Mouse (Mus musculus) stomach, embryonic 15.5 days (tissue): ENCODE data around the gene Rnase11. TPM values are rescaled to one million over a fixed set of nuclear protein-coding genes. Genes with fewer than 3 reads are reported as not detected.
"Not testable (repeated sequence)": the region's sequence is repeated elsewhere in the genome, so short reads cannot be mapped to it uniquely, and the experiment has no call there.

Experiments
- ATAC-seq: fragments of 200-750 bp; cut with Nextera tagmentation; 2 replicates; pipeline ENCODE4 v1.8.0; 2017; ENCODE audit warnings: low read depth, moderate number of reproducible peaks, moderate TSS enrichment; ENCODE audit not compliant: insufficient read depth, low FRiP score
- H3K27ac ChIP-seq: fragments of 300-500 bp; sonication (generic); 2 replicates; pipeline ENCODE4 v1.5.1; 2015; ENCODE audit warnings: mild to moderate bottlenecking, inconsistent platforms
- H3K27me3 ChIP-seq: fragments of 300-500 bp; sonication (generic); replicated peaks from 2 replicates; pipeline ENCODE4 v1.6.1; 2015; ENCODE audit warnings: inconsistent platforms
- H3K36me3 ChIP-seq: fragments of 300-500 bp; sonication (generic); 2 replicates; pipeline ENCODE4 v1.6.1; 2015; ENCODE audit warnings: inconsistent platforms
- H3K4me1 ChIP-seq: fragments of 300-500 bp; sonication (generic); 2 replicates; pipeline ENCODE4 v1.6.1; 2015; ENCODE audit warnings: inconsistent platforms
- H3K4me2 ChIP-seq: fragments of 300-500 bp; sonication (generic); 2 replicates; pipeline ENCODE4 v1.6.1; 2015; ENCODE audit warnings: mild to moderate bottlenecking, inconsistent platforms
- H3K4me3 ChIP-seq: fragments of 300-500 bp; sonication (generic); replicated peaks from 2 replicates; pipeline ENCODE4 v1.5.1; 2015; ENCODE audit warnings: inconsistent platforms
- H3K9ac ChIP-seq: fragments of 300-500 bp; sonication (generic); 2 replicates; pipeline ENCODE4 v1.6.1; 2015; ENCODE audit warnings: inconsistent platforms
- H3K9me3 ChIP-seq: fragments of 300-500 bp; sonication (generic); 2 replicates; pipeline ENCODE4 v1.6.1; 2016; ENCODE audit warnings: inconsistent platforms
- WGBS: fragments of 180-500 bp; shearing (Covaris S2); methylation state at CpG from one replicate; pipeline ENCODE4 v1.1.7; 2015; 5-methylcytosine and 5-hydroxymethylcytosine counted together
- polyA plus RNA-seq: library from polyadenylated mRNA; unstranded; fragments of >200 nt; fragmentation: Nextera tagmentation; extraction: Ambion mirVana; gene quantifications from 2 replicates; pipeline ENCODE4 v1.2.1, GENCODE M21; 2015

Rnase11 gene
- polyA plus RNA-seq = not detected in 2 replicates

GRCm38 (mm10) chr14:51050063-51050462 lies at the start of gene Rnase11:
Gene Rnase11 (minus strand): TSS chr14:51050163.
- no peak for ATAC-seq
- Histone ChIP-seq H3K27me3 (no peaks in the 10 kb centered on the region), H3K4me2 (no peak within 1 kb of the TSS), H3K4me3 (no peak within 1 kb of the TSS), H3K36me3 (no peaks in the 10 kb centered on the region), H3K4me1 (no peaks in the 10 kb centered on the region), H3K9ac (no peak within 1 kb of the TSS), H3K9me3 (no peaks in the 10 kb centered on the region), H3K27ac (no peak within 1 kb of the TSS)
- WGBS = 85% methylated on average over 2 of the region's 2 CpGs

- no peak overlapping the region for H3K4me3 ChIP-seq
- 95% methylated on average over 11 of the region's 11 CpGs for WGBS
- no peak overlapping the region for H3K4me2 ChIP-seq
- H3K9ac ChIP-seq = no peak overlapping the region
- no peak for ATAC-seq
- H3K4me1 ChIP-seq = no peaks in the 10 kb centered on the region
- H3K36me3 ChIP-seq = no peaks in the 10 kb centered on the region
- H3K9me3 ChIP-seq = no peaks in the 10 kb centered on the region
- no peaks in the 10 kb centered on the region for H3K27me3 ChIP-seq
- no peak overlapping the region for H3K27ac ChIP-seq
Measured at GRCm38 (mm10) chr14:51098921-51099320, 49.0 kb upstream of the Rnase11 start.

GRCm38 (mm10) chr14:51098300-51098699 lies 48.3 kb upstream of the Rnase11 start:
- 29% methylated on average over 1 of the region's 1 CpGs for WGBS
- H3K4me2 ChIP-seq = not testable (repeated sequence)

GRCm38 (mm10) chr14:51095736-51096524 lies 46.0 kb upstream of the Rnase11 start:
- ATAC-seq = peak; percentile 87
- Histone ChIP-seq H3K4me2 (peak overlapping the region; percentile 29; the same call in 1 of the 2 replicates), H3K36me3 (no peaks in the 10 kb centered on the region), H3K4me3 (peak overlapping the region; percentile 16; the same call in 1 of the 2 replicates), H3K9me3 (no peaks in the 10 kb centered on the region), H3K27me3 (no peaks in the 10 kb centered on the region), H3K4me1 (peaks cover 2% of the 10 kb centered on the region), H3K9ac (no peak overlapping the region), H3K27ac (peak overlapping the region; percentile 75)
- WGBS = 29% methylated on average over 9 of the region's 9 CpGs

More at GRCm38 (mm10) chr14:51098300-51098699, 48.3 kb upstream of the Rnase11 start:
- H3K4me3 ChIP-seq, H3K4me1 ChIP-seq, ATAC-seq, H3K36me3 ChIP-seq, H3K27ac ChIP-seq, H3K9ac ChIP-seq, H3K9me3 ChIP-seq, H3K27me3 ChIP-seq: not testable (repeated sequence)

- Histone ChIP-seq H3K9me3 (no peaks in the 10 kb centered on the region), H3K4me3 (no peak overlapping the region), H3K4me1 (peaks cover 2% of the 10 kb centered on the region), H3K4me2 (no peak overlapping the region), H3K9ac (no peak overlapping the region), H3K27me3 (no peaks in the 10 kb centered on the region), H3K27ac (no peak overlapping the region), H3K36me3 (no peaks in the 10 kb centered on the region)
- no peak for ATAC-seq
- WGBS = 68% methylated on average over 9 of the region's 9 CpGs
Measured at GRCm38 (mm10) chr14:51094921-51095320, 45.0 kb upstream of the Rnase11 start.

- WGBS = 80% methylated on average over 5 of the region's 5 CpGs
- Histone ChIP-seq H3K4me2 (no peak overlapping the region), H3K9me3 (no peaks in the 10 kb centered on the region), H3K27ac (peak overlapping the region; percentile 37; the same call in 1 of the 2 replicates), H3K4me3 (no peak overlapping the region), H3K27me3 (no peaks in the 10 kb centered on the region), H3K36me3 (no peaks in the 10 kb centered on the region), H3K4me1 (peaks cover 2% of the 10 kb centered on the region), H3K9ac (no peak overlapping the region)
- ATAC-seq = no peak
Measured at GRCm38 (mm10) chr14:51094096-51094875, 44.3 kb upstream of the Rnase11 start.

GRCm38 (mm10) chr14:51093496-51093895 lies 43.5 kb upstream of the Rnase11 start:
- Histone ChIP-seq H3K4me3 (no peak overlapping the region), H3K36me3 (no peaks in the 10 kb centered on the region), H3K27me3 (no peaks in the 10 kb centered on the region), H3K4me1 (peaks cover 2% of the 10 kb centered on the region), H3K4me2 (no peak overlapping the region), H3K9ac (no peak overlapping the region), H3K9me3 (no peaks in the 10 kb centered on the region), H3K27ac (peak overlapping the region; percentile 37; the same call in 1 of the 2 replicates)
- no peak for ATAC-seq
- 27% methylated on average over 3 of the region's 3 CpGs for WGBS

- H3K27ac ChIP-seq = peak overlapping the region; percentile 28; the same call in 1 of the 2 replicates
Measured at GRCm38 (mm10) chr14:51092073-51092620, 42.2 kb upstream of the Rnase11 start.

GRCm38 (mm10) chr14:51090921-51091900 lies 41.2 kb upstream of the Rnase11 start, which contains the start of the genes Rnase4 and Ang:
Gene Rnase4 (plus strand): TSS chr14:51091077.
Gene Ang (plus strand): TSS chr14:51091150.
- H3K4me1 ChIP-seq = peaks cover 2% of the 10 kb centered on the region
- no peaks in the 10 kb centered on the region for H3K36me3 ChIP-seq
- H3K27me3 ChIP-seq = no peaks in the 10 kb centered on the region
- peak within 1 kb of the TSS; percentile 93 for H3K27ac ChIP-seq
- WGBS = 6% methylated on average over 33 of the region's 33 CpGs
- H3K9me3 ChIP-seq = no peaks in the 10 kb centered on the region
- peak within 1 kb of the TSS; percentile 76 for H3K4me3 ChIP-seq
- peak within 1 kb of the TSS; percentile 48 for H3K9ac ChIP-seq
- ATAC-seq = peak; percentile 33; the same call in 1 of the 2 replicates
- peak within 1 kb of the TSS; percentile 79 for H3K4me2 ChIP-seq

More at GRCm38 (mm10) chr14:51092073-51092620, 42.2 kb upstream of the Rnase11 start:
- peak overlapping the region; percentile 79 for H3K4me2 ChIP-seq
- ATAC-seq = no peak
- H3K27me3 ChIP-seq = no peaks in the 10 kb centered on the region
- peak overlapping the region; percentile 76; the same call in 1 of the 2 replicates for H3K4me3 ChIP-seq
- WGBS = 48% methylated on average over 8 of the region's 8 CpGs
- H3K4me1 ChIP-seq = peaks cover 2% of the 10 kb centered on the region
- H3K9ac ChIP-seq = no peak overlapping the region
- no peaks in the 10 kb centered on the region for H3K9me3 ChIP-seq
- no peaks in the 10 kb centered on the region for H3K36me3 ChIP-seq

GRCm38 (mm10) chr14:51090077-51090781 lies 40.3 kb upstream of the Rnase11 start:
- peak overlapping the region; percentile 76 for H3K4me3 ChIP-seq
- under 1% methylated on average over 27 of the region's 27 CpGs for WGBS
- ATAC-seq = peak; percentile 19; the same call in 1 of the 2 replicates
- no peaks in the 10 kb centered on the region for H3K27me3 ChIP-seq
- peaks cover 2% of the 10 kb centered on the region for H3K4me1 ChIP-seq
- H3K9ac ChIP-seq = peak overlapping the region; percentile 48; the same call in 1 of the 2 replicates
- H3K36me3 ChIP-seq = no peaks in the 10 kb centered on the region
- H3K27ac ChIP-seq = peak overlapping the region; percentile 93
- H3K9me3 ChIP-seq = no peaks in the 10 kb centered on the region
- peak overlapping the region; percentile 79 for H3K4me2 ChIP-seq
